Mouse (Mus musculus): ENCODE results near the gene Kank4. TPM values are rescaled to one million over a fixed set of nuclear protein-coding genes. Genes with fewer than 3 reads are reported as not detected.
"Not testable (repeated sequence)": the region's sequence is repeated elsewhere in the genome, so short reads cannot be mapped to it uniquely, and the experiment has no call there.

Gene Kank4
- total RNA-seq, 2 experiments from 2014 or later = 2.4 to 2.7 TPM

DNA sequence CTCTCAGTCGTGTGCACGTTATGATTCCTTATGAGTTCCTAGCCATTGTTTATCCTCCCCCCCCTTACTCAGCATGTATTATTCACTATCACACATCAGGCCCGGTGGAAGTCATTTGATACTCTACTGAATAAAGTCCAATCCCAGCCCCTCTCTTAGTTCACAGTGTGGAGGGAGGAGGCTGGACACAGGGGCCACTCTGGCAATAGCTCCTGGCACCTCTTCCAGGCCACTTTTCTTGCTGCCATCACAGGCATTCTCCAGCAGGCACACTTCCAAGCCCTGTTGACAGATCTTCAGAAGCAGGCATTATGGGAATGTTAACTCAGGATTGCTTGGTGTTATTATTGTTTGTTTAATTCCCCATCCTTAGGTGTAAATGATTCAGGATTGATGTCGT lies 17.4 kb upstream of the Kank4 start:
- no peak for DNase-seq (ENCODE audit: extremely low spot score in 1 of 2, low spot score in 1 of 2)

DNA sequence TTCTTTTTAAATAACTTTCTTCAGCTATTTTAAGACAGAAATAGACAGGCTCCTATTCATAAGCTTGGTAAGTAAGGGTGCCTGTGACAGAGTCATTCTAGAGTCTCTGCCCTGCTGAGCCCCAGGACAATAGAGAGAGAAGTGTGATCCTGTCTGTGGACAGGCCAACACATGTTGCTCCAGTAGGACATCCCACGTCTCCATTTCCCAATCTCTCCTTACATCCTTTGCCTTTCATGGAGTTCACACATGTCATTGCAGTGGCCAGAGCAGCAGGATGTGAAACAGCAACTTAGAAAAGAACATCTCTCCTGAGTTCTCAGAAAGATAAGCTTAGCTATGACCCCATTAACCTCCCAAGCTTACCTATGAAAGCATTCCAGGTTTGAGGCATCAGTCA lies 14.4 kb upstream of the Kank4 start:
- DNase-seq (ENCODE audit: extremely low spot score in 1 of 2, low spot score in 1 of 2) = no peak

GRCm38 (mm10) chr4:98826701-98827100 lies 9.4 kb upstream of the Kank4 start:
- no peak for DNase-seq (ENCODE audit: extremely low spot score in 1 of 2, low spot score in 1 of 2)

DNA sequence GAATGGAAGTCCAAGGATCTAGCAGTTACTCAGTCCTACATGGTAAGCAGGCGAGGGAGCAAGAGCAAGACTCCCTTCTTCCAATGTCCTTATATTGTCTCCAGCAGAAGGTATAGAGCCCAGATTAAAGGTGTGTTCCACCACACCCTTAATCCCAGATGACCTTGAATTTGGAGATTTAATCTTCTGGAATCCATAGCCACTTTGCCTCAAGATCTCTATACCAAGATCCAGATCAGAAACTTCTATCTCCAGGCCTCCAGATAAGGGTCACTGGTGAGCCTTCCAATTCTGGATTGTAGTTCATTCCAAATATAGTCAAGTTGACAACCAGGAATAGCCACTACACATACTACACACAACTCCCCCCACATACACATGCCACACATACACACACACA lies 6.4 kb upstream of the Kank4 start, which contains the start of gene I0C0044D17Rik:
Gene I0C0044D17Rik (minus strand): TSS at position 101 of the 400 bp plus-strand sequence.
- not testable (repeated sequence) for DNase-seq (ENCODE audit: extremely low spot score in 1 of 2, low spot score in 1 of 2)

GRCm38 (mm10) chr4:98823047-98823446 lies 5.7 kb upstream of the Kank4 start:
- DNase-seq (ENCODE audit: extremely low spot score in 1 of 2, low spot score in 1 of 2) = no peak

GRCm38 (mm10) chr4:98822478-98822877 lies 5.1 kb upstream of the Kank4 start:
- DNase-seq (ENCODE audit: extremely low spot score in 1 of 2, low spot score in 1 of 2) = no peak

DNA sequence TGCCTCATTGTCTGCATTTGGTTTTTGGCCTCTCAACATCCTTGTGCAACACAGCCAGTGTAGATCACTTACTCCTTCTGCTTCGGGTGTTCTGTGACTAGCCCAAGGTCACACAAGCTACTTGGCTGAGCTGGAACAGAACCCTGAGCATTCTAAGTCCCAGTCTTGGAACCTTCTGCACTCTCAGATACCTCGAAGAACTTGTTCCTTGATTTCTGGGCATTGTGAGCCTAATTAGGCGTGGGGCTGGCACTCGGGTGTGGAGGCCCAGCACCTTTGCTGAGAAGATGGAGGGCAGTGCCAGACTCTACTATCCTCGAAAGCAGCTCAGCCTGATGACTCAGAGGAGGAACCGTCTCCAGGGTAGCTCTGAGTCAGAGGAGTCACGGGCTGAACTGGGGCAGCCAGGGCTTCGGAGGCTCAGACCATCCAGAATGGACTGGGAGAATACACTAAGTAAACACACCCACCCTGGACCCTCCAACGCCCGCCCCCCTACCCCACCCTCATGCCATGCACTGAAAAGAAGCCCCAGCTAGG lies 1.9 kb upstream of the Kank4 start:
- no peak for DNase-seq (ENCODE audit: extremely low spot score in 1 of 2, low spot score in 1 of 2)

- DNase-seq (ENCODE audit: extremely low spot score in 1 of 2, low spot score in 1 of 2) = no peak
These were observed 542 bp downstream of the Kank4 start for GRCm38 (mm10) chr4:98816807-98817183.

GRCm38 (mm10) chr4:98806306-98806705 lies 11.0 kb downstream of the Kank4 start:
- no peak for DNase-seq (ENCODE audit: extremely low spot score in 1 of 2, low spot score in 1 of 2)

GRCm38 (mm10) chr4:98805291-98806048 lies 11.9 kb downstream of the Kank4 start:
- no peak for DNase-seq (ENCODE audit: extremely low spot score in 1 of 2, low spot score in 1 of 2)

GRCm38 (mm10) chr4:98804476-98805134 lies 12.7 kb downstream of the Kank4 start:
- no peak for DNase-seq (ENCODE audit: extremely low spot score in 1 of 2, low spot score in 1 of 2)

DNA sequence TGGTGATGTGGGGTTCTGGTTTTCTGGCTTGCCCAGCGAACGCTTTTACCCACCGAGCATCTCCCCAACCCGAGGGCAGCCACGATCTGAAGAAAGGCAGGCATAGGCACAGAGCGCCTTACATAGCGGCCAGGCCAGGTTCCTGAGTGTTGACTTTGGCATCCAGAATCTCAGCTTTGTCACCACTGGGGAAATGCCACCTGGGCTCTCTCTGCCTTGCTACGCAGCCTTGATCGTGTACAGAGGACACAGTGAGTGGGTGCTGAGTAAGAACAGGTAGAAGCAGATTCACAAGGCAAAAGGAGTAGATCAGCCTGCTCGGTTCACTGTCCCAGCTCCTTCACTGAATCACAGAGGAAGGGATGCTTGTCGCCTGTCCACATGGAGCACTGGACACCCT lies 15.6 kb downstream of the Kank4 start:
- no peak for DNase-seq (ENCODE audit: extremely low spot score in 1 of 2, low spot score in 1 of 2)

DNA sequence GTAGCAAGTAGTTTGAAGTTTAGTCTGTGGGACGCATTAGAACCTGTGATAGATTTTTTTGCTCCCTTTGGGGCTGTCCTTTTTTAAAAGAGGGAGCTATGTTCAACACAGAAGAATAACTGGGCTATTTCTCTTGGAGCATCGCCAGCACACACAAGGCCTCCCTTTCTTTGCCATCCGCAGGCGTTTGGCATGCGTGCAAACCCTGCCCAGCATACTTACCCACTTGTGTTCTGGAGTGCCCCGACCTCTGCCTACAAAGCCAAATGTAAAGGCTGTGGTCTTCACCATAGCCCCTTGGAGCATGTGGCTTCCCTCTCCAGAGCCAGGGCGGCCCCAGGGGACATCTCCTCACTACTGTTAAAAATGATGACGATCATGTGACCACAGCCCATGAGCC lies 16.5 kb downstream of the Kank4 start:
- no peak for DNase-seq (ENCODE audit: extremely low spot score in 1 of 2, low spot score in 1 of 2)

DNA sequence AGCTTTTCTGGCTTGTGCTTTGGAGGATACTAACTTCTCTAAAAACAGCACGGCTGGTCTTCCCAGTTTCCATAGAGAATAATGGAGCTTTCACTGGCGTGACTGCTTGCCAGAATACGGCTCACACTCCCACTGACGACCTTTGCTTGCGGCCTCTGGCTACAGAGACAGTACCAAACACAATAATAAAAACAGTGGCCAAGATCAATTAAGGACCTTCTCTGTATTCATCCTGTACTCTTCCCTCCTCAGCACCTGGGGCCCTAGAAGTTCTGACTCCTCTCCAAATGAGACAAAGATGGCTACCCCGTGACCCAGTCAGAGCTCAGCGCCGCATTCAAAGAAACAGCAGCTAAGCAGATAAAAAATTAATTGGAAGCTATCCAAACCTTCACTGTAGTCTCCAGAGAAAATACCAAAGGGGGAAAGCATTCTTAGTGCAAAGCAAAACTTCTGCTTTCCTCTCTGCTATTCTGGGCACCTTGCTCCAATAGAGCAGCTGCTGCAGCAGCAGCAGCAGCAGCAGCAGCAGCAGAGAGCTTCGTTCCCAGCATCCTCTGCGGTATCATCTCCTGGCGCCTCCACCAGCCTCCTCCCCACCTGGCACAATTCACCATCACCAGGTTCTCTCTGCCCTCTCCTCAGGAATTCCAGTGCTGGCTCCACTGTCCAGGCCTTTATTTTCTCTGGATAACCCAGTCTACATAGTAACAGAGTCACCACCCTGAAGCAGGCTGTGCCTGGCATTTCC lies 20.6 kb downstream of the Kank4 start:
- DNase-seq (ENCODE audit: extremely low spot score in 1 of 2, low spot score in 1 of 2) = no peak

- DNase-seq (ENCODE audit: extremely low spot score in 1 of 2, low spot score in 1 of 2) = no peak
These were observed 22.1 kb downstream of the Kank4 start for GRCm38 (mm10) chr4:98795241-98795640.

- DNase-seq (ENCODE audit: extremely low spot score in 1 of 2, low spot score in 1 of 2) = no peak
These were observed 23.9 kb downstream of the Kank4 start for GRCm38 (mm10) chr4:98793486-98793885.

DNA sequence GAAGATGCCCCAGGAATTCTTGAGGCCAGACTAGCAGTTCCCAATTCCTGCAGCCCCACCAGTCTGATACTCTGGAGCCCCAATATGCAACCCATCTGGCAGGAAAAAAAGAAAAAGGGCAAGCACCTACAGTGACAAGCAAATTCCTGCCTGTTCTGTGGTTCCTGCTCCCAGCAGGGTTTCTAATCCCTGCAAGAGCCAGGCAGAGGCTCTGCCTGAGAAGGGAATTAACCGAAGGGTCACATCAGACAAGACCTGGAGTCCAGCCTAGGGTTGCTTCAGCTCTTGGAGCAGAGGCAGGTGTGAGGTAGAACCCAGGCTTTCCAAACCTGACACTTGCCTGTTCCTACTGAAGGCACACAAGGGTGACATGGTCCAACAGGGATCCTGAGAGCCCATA lies 26.6 kb downstream of the Kank4 start:
- DNase-seq (ENCODE audit: extremely low spot score in 1 of 2, low spot score in 1 of 2) = no peak

- DNase-seq (ENCODE audit: extremely low spot score in 1 of 2, low spot score in 1 of 2) = no peak
These were observed 27.5 kb downstream of the Kank4 start for GRCm38 (mm10) chr4:98789861-98790311.

DNA sequence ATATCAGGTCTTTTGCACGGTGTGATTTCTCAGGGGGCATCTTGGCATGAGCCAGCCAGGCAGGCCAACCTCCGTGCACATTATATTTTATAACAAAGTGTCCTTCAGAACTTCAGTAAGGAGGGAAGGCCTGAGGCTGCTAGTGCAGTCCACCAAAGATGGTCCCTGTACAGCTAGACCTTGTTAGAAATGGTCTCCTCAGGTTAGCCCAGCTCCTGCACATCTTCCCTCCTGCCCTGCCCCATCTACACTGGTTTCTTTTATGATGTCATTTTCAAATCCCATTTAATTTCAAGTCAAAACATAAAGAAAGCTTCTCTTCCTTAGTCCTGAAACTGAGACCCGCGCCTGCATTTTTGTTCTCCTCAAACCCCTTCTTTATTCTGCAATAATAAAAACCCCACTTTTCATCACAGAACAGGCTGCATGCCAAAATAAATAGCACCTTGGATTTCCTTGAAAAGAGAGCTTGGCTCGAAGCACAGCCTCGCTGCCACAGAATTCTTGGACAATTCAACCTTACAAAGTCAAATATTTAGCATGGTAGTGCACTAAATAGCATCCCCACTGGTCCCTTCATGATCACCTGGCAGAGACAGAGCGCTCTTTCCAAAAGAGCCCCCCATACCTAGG lies 28.1 kb downstream of the Kank4 start:
- DNase-seq (ENCODE audit: extremely low spot score in 1 of 2, low spot score in 1 of 2) = no peak

GRCm38 (mm10) chr4:98786281-98786680 lies 31.1 kb downstream of the Kank4 start:
- DNase-seq (ENCODE audit: extremely low spot score in 1 of 2, low spot score in 1 of 2) = no peak

- no peak for DNase-seq (ENCODE audit: extremely low spot score in 1 of 2, low spot score in 1 of 2)
These were observed 31.5 kb downstream of the Kank4 start for GRCm38 (mm10) chr4:98785851-98786250.

Measured in layer of hippocampus, postnatal 25 days (tissue).